Mouse (Mus musculus) heart, adult 10 weeks (tissue): Measurements from ENCODE around the gene Cr2. TPM values are rescaled to one million over a fixed set of nuclear protein-coding genes. Genes with fewer than 3 reads are reported as not detected.

Experiments
- polyA plus RNA-seq: library from polyadenylated mRNA; stranded (reverse); fragments of 350-450 nt; fragmentation: Illumina TruSeq; extraction: RNeasy Lipid Tissue Mini Kit (QIAGEN cat#74804); gene quantifications from one replicate; pipeline ENCODE4 v1.2.3, GENCODE M21; 2014; ENCODE audit warnings: low read depth, low replicate concordance

The Cr2 gene
- not detected for polyA plus RNA-seq

DNA sequence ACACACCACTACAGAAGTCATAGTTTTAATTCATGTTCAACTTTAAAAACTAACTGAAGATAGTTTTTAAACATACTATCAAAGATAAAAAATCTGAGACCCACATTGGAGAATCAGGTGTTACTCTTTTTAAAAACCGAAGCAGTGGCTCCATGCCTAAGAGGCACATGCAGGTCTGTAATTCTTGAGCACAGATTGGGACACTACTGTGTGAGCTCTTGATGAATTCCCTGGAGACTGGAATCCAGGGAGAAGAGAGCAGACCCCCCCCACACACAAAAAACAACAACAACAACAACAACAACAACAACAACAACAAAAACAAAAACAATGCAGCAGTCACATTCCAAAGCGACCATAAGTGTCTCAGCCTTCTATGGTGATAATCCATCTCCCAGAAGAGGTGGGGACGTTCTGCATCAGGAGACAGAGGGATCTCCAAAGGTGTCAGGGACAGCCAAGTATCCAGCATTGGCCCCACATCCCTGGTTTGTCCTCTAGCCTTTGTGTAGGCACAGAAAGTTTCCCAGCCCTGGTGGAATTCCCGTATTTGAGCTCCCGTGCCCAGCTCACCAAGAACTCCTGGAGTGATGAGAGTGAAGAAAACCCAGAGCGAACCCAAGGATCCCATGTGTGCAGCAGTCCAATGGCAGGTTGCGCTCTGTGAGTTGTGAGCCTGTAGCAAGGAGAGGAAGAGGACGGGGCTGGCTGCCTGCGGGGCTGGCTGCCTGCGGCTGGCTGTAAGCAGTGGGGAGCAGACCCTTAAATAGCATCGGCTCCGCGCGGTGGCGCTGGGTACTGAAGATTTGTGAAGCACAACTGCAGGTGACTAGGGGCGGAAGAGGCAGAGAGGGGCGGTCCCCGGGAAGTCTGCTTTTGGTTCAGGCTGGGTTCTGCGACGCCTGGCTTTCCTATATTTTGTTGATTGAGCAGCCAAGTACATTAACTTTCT, at the start of gene Cr2:
Gene Cr2, minus strand, starts transcription at position 737 of the 952 bp plus-strand sequence.

GRCm38 (mm10) chr1:195130953-195131674, 45.4 kb downstream of the Cr2 start, which contains the start of gene Cr1l:
Gene Cr1l, minus strand, starts transcription at chr1:195131586.

DNA sequence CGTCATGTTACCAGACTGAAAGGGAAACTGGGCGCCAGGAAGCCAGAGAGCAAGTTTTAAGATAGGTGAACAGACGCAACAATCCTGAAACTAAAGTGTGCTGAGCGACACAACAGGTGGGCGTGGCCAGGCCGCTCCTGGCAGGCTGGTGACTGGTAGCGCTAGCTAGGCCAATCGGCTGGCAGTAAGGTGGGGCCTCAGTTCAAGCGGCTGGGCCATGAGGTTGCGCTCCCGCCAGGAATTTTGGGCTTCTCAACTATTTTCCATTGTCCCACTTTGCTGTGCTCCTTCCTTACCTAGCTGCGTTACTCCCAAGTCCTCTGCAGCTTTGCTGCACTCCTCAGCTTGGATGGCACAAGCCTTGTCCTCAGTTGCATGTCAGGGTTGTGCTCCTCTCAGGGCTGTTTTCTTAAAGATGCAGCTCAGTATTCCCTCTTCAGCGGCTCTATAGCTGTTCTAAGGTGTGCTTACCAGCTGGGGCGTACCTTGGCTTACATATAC, 84.2 kb downstream of the Cr2 start, which contains the start of gene Cd46:
Gene Cd46, minus strand, starts transcription at position 30 of the 501 bp plus-strand sequence.

Other genes starting within 250 kb of the Cr2 start
- 113 TPM for gene Cd34, start 237.9 kb downstream of the Cr2 start, polyA plus RNA-seq
- gene Cd46, start 84.5 kb downstream of the Cr2 start, polyA plus RNA-seq: 1.5 TPM
- gene Cr1l, start 45.1 kb downstream of the Cr2 start, polyA plus RNA-seq: 85.3 TPM